Mouse (Mus musculus): ENCODE data around the gene Apon.

DNA sequence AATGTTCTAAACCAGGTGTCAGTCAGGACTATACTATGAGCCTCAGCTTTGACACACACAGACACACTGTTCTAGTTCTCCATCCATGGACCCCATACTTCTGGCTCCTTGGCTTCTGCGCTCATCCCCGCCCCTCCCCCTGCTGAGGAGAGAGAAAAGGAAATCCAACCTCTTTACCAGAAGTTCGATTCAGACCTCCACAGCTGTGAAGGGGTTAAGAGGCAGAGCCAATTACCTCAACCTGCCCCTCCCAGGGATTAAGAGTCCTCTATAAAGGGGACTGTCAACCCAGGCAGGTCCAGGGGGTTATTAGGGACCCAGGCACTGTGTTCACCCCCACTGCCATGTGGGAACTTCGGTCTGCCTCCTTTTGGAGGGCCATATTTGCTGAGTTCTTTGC lies 28.4 kb upstream of the Apon start, which contains the start of gene Mip:
- no peak for TF ChIP-seq CTCF (IDR thresholded peaks at IDR 0.05; ENCODE audit: control insufficient read depth, insufficient read depth, insufficient read length)
- no peak for TF ChIP-seq MYOD1 (IDR thresholded peaks at IDR 0.05; ENCODE audit: control insufficient read depth, insufficient read length, low read depth)
- TF ChIP-seq USF1 (IDR thresholded peaks at IDR 0.05; ENCODE audit: low read depth), result no peak
- TF ChIP-seq MYOG (IDR thresholded peaks at IDR 0.05; ENCODE audit: control insufficient read depth, extremely low read depth, insufficient read length), result no peak
- no peak for TF ChIP-seq MAX (IDR thresholded peaks at IDR 0.05)
- no peak for TF ChIP-seq FOSL1 (IDR thresholded peaks at IDR 0.05; ENCODE audit: insufficient read depth, low read length, poor library complexity, severe bottlenecking)

Measured in C2C12 (cell line).